Mouse (Mus musculus) intestine, embryonic 14.5 days (tissue): ENCODE measurements around the gene Stx7. TPM values are rescaled to one million over a fixed set of nuclear protein-coding genes. Genes with fewer than 3 reads are reported as not detected.

Experiments
- ATAC-seq: fragments of 200-750 bp; cut with Nextera tagmentation; replicated peaks from 2 replicates; pipeline ENCODE4 v1.8.0; 2017; ENCODE audit warnings: low read depth, moderate number of reproducible peaks, moderate TSS enrichment, moderate library complexity; ENCODE audit not compliant: low FRiP score, low TSS enrichment
- DNase-seq: peaks from one replicate; pipeline ENCODE4 v3.0.0-alpha.2; 2018; ENCODE audit warnings: low spot score
- H3K27ac ChIP-seq: fragments of 300-500 bp; sonication (generic); 2 replicates; pipeline ENCODE4 v1.5.1; 2014; ENCODE audit warnings: low read depth, mild to moderate bottlenecking, control low read depth
- H3K27me3 ChIP-seq: fragments of 300-500 bp; sonication (generic); replicated peaks from 2 replicates; pipeline ENCODE4 v1.6.1; 2014; ENCODE audit warnings: low read length, control low read depth; ENCODE audit not compliant: control insufficient read depth, insufficient read depth
- H3K36me3 ChIP-seq: fragments of 300-500 bp; sonication (generic); 2 replicates; pipeline ENCODE4 v1.6.1; 2014; ENCODE audit warnings: low read length, control low read depth; ENCODE audit not compliant: control insufficient read depth, insufficient read depth
- H3K4me1 ChIP-seq: fragments of 300-500 bp; sonication (generic); replicated peaks from 2 replicates; pipeline ENCODE4 v1.6.1; 2014; ENCODE audit warnings: low read length, control low read depth, mixed read lengths; ENCODE audit not compliant: control insufficient read depth, insufficient read depth
- H3K4me2 ChIP-seq: fragments of 300-500 bp; sonication (generic); 2 replicates; pipeline ENCODE4 v1.6.1; 2014; ENCODE audit warnings: low read length
- H3K4me3 ChIP-seq: fragments of 300-500 bp; sonication (generic); 2 replicates; pipeline ENCODE4 v1.5.1; 2014; ENCODE audit warnings: low read depth, low read length, control low read depth, mixed read lengths
- H3K9ac ChIP-seq: fragments of 300-500 bp; sonication (generic); 2 replicates; pipeline ENCODE4 v1.6.1; 2014; ENCODE audit warnings: mild to moderate bottlenecking, low read length
- H3K9me3 ChIP-seq: fragments of 300-500 bp; sonication (generic); 2 replicates; pipeline ENCODE4 v1.6.1; 2016; ENCODE audit warnings: low read length, control low read depth; ENCODE audit not compliant: control insufficient read depth
- WGBS: fragments of 180-500 bp; shearing (Covaris S2); extraction: QIAGEN DNeasy Blood & Tissue Kit; methylation state at CpG from one replicate; pipeline ENCODE4 v1.1.7; 2014; 5-methylcytosine and 5-hydroxymethylcytosine counted together
- polyA plus RNA-seq: library from polyadenylated mRNA; unstranded; fragments of >200 nt; fragmentation: Nextera tagmentation; extraction: Ambion mirVana; gene quantifications from 2 replicates; pipeline ENCODE4 v1.2.1, GENCODE M21; 2014

The Stx7 gene
- polyA plus RNA-seq, 1 experiment from 2014 or later = 91.8 TPM

DNA sequence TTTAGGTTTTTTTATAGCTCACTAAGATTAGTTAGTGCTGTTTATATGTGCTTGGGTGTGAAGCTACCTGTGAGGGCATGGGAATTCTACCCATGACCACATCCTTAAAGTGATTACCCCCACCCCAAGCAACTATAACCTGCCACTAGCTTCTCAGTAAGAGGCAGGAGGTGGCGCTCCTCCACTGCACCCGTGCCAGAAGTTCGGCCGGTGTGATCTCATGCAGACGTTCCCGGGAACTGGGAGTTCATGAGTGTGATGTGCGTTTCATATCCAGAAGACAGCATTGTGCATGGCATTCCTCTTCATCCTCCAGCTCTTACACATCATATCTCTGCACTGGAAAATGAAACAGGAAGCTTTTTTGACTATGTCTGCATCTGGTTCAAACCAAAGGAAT lies 41.3 kb downstream of the Stx7 start:
- no peaks in the 10 kb centered on the region for H3K4me1 ChIP-seq
- ATAC-seq (no peak), DNase-seq (no peak)
- no peak overlapping the region for H3K4me3 ChIP-seq
- peaks cover 24% of the 10 kb centered on the region for H3K36me3 ChIP-seq
- H3K9me3 ChIP-seq = no peaks in the 10 kb centered on the region
- no peaks in the 10 kb centered on the region for H3K27me3 ChIP-seq
- no peak overlapping the region for H3K9ac ChIP-seq
- no peak overlapping the region for H3K27ac ChIP-seq
- no peak overlapping the region for H3K4me2 ChIP-seq
- 46% methylated on average over 7 of the region's 7 CpGs for WGBS

DNA sequence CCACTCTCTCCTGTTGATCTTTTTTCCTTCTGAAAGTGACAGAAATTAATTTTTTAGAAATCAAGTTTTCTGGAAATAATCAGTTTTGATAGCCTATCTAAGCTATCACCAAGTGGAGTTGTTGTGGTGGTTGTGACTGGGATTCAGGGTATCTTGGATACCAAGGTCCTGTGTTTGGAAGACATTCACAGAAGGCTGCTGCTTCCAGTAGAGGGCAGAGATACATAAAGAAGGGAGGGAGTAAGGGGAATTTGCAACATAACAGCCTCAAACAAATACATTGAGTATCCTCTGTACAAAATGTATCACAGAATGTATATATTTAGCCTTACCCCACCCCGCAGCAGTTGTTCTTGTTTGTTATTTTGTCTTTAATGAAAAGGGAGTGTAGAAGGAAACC lies 42.9 kb downstream of the Stx7 start:
- DNase-seq = no peak
- no peak overlapping the region for H3K4me2 ChIP-seq
- no peak for ATAC-seq
- H3K4me1 ChIP-seq = no peaks in the 10 kb centered on the region
- no peak overlapping the region for H3K4me3 ChIP-seq
- no peaks in the 10 kb centered on the region; the same call in 1 of the 2 replicates for H3K9me3 ChIP-seq
- no peaks in the 10 kb centered on the region for H3K27me3 ChIP-seq
- H3K36me3 ChIP-seq = peaks cover 15% of the 10 kb centered on the region
- H3K9ac ChIP-seq = no peak overlapping the region
- WGBS = 44% methylated on average over 1 of the region's 1 CpGs
- no peak overlapping the region for H3K27ac ChIP-seq

DNA sequence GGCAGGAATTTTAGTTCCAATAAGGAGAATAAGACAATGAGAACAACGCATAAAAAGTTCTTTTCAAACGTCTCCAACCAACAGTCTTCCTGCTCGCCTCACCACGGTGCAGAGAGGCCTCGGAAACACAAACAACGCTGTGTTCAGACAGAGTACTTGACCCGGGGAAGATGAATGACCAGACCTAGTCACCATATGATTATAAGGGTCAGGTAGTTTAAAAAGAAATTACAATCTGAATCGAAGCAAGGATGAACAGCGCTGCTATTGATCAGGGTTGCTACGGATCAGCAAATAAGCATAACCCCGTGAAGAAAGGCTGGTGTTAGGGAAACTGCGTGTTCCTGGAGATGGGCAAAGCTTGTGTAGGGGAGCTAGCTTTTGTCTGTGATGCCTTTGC lies 50.2 kb downstream of the Stx7 start:
- no peaks in the 10 kb centered on the region for H3K4me1 ChIP-seq
- H3K9me3 ChIP-seq = no peaks in the 10 kb centered on the region; the same call in 1 of the 2 replicates
- H3K4me3 ChIP-seq = no peak overlapping the region
- ATAC-seq (no peak), DNase-seq (no peak)
- H3K36me3 ChIP-seq = no peaks in the 10 kb centered on the region
- H3K4me2 ChIP-seq = no peak overlapping the region
- no peak overlapping the region for H3K27ac ChIP-seq
- no peak overlapping the region for H3K9ac ChIP-seq
- WGBS = 52% methylated on average over 12 of the region's 12 CpGs
- H3K27me3 ChIP-seq = no peaks in the 10 kb centered on the region

DNA sequence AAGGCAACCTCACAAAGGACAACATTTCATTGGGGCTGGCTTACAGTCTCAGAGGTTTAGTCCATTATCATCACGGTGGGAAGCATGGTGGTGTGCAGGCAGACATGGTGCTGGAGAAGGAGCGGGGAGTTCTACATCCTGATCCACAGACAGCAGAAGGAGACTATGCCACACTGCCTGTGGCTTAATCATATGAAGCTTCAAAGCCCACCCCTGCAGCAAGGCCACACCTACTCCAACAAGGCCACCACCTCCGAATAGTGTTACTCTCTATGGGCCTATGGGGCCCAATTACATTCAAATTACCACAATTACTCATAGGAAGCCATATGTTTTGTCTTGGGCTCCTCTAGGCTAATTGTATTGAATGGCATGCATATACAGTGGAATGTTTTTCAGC lies 51.0 kb downstream of the Stx7 start:
- Histone ChIP-seq H3K9me3 (no peaks in the 10 kb centered on the region; the same call in 1 of the 2 replicates), H3K4me3 (no peak overlapping the region), H3K9ac (no peak overlapping the region), H3K27me3 (no peaks in the 10 kb centered on the region), H3K4me1 (no peaks in the 10 kb centered on the region), H3K36me3 (no peaks in the 10 kb centered on the region), H3K4me2 (no peak overlapping the region), H3K27ac (no peak overlapping the region)
- no peak for DNase-seq
- 85% methylated on average over 3 of the region's 3 CpGs for whole genome bisulfite sequencing
- no peak for ATAC-seq

DNA sequence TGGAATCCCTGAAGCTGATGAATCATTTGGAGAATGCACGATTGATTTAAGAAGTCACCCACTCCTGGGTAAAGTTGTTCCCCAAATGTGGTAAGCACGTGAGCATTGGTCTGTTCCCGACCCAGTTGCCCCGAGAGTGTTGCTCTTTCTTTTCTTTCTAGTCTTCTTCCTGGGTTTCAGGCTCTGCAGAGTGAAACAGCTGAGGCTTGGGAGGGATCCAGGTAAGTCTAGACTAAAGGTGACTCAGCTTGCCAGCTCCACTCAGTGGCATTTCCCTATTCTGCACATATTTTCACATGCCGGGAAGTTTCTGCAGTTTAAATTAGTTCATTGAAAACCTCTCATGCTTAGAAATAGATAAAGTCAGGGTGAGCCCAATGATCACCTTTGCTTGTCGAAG lies 61.0 kb downstream of the Stx7 start:
- H3K4me1 ChIP-seq = no peaks in the 10 kb centered on the region
- DNase-seq = no peak
- no peaks in the 10 kb centered on the region for H3K36me3 ChIP-seq
- no peaks in the 10 kb centered on the region for H3K27me3 ChIP-seq
- 79% methylated on average over 6 of the region's 6 CpGs for WGBS
- H3K4me3 ChIP-seq = no peak overlapping the region
- H3K9me3 ChIP-seq = no peaks in the 10 kb centered on the region
- no peak overlapping the region for H3K9ac ChIP-seq
- no peak overlapping the region for H3K4me2 ChIP-seq
- ATAC-seq = no peak
- no peak overlapping the region for H3K27ac ChIP-seq

DNA sequence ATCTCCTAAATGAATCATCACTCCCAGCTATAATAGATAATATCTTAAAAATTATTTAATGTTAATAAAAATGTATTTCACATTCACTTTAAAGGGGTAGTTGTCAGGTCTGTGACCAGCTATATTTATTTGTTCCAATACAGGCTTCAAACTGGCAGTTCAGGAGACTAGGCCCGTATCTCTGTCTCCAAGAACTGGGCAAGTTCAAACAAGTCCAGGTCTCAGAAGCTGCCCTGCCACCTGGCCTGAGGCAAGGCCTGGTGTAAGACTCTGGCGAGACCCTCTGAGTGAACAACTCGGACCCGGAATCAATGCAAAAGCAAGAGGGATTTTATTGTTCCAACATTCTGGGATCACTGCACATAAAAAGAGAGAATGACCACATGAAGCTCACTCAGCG lies 64.2 kb downstream of the Stx7 start:
- ATAC-seq (no peak), DNase-seq (no peak)
- Histone ChIP-seq H3K27ac (no peak overlapping the region), H3K9me3 (no peaks in the 10 kb centered on the region), H3K9ac (no peak overlapping the region), H3K4me2 (no peak overlapping the region), H3K27me3 (no peaks in the 10 kb centered on the region), H3K36me3 (no peaks in the 10 kb centered on the region), H3K4me3 (no peak overlapping the region), H3K4me1 (no peaks in the 10 kb centered on the region; the same call in 1 of the 2 replicates)
- 90% methylated on average over 5 of the region's 5 CpGs for WGBS

DNA sequence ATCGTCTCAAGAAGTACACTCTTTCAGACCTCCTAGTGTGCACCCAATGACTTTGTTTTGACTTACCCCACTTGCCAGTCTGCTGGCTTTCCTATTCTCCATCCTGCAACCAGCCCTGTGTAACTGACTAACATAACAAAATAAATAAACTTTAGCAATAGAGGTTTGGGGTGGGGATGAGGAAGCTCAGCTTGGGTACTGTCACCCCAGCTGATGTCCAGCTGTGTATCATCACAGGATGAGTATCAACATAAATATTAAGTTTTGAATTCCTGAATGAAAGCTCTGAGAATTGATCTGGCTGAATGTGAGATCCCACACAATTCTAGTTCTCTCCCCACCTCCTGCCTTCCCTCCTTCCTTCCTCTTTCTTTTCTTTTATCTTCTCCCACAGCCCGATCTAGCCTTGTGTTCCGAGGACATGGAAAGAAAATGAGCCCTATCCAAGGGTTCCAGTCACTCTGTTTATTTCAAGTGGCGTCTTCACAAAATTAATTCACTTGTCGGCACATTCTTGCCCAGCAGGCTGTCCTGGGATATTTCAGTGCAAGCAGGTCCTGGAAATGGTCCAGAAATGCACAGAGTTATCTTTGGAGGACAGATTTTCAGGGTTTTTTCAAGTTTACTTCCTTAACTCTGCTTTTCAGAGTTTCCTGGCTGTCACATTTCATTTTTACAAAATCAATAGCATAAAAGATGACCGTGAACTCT lies 68.6 kb downstream of the Stx7 start:
- Histone ChIP-seq H3K27me3 (0 out of 2 replicates have a peak, but pooled peaks cover 3% of the 10 kb centered on the region), H3K36me3 (no peaks in the 10 kb centered on the region), H3K4me2 (0 out of 2 replicates have a peak overlapping the region, but pooled peaks have one; percentile 2), H3K4me1 (no peaks in the 10 kb centered on the region; the same call in 1 of the 2 replicates), H3K27ac (peak overlapping the region; percentile 10; the same call in 1 of the 2 replicates), H3K9me3 (no peaks in the 10 kb centered on the region), H3K4me3 (no peak overlapping the region), H3K9ac (no peak overlapping the region)
- DNase-seq (no peak), ATAC-seq (no peak)
- 24% methylated on average over 6 of the region's 6 CpGs for WGBS

DNA sequence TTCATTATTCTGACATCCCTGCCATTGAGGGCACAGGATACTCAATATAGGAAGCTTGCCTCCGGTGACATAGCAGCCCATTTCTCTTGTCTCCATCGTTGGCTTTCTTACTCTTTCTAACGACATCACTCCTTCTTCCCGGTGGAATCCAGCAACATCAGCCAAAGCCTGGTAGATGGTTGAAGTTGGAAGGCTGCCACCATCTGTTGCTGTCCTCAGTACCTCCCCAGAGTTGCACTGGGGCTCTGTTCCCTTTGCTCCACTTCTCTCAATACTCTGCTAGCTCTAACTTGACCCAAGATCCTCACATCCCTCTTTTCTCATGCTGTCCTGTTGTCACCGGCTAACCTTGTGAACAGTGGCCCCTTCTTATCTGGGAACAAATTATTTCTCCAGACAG lies 71.8 kb downstream of the Stx7 start:
- 71% methylated on average over 5 of the region's 5 CpGs for WGBS

DNA sequence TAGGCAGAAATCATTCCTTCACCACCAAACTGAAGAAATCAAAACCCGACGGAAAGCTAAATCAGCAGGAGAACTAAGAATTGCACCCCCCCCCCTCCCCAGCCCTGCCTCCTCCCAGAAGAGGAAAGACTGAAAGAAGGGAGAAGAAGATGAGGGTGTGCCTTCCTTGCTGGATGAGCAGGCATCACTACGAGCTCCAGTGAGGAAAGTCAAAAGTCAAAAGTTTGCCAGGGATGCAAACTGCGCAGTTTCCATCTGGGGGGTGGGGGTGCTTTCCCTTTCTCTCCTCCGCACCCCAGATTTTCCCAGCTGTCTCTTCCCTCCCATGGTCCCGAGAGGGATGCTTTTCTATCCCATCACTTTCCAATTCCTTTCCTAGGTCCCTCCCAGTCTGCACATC lies 73.8 kb downstream of the Stx7 start:
- H3K9ac ChIP-seq = no peak overlapping the region
- H3K4me1 ChIP-seq = no peaks in the 10 kb centered on the region; the same call in 1 of the 2 replicates
- 17% methylated on average over 6 of the region's 6 CpGs for WGBS
- H3K4me3 ChIP-seq = peak overlapping the region; percentile 49
- H3K27ac ChIP-seq = no peak overlapping the region
- H3K36me3 ChIP-seq = no peaks in the 10 kb centered on the region
- no peaks in the 10 kb centered on the region for H3K9me3 ChIP-seq
- ATAC-seq = no peak
- DNase-seq = no peak
- H3K27me3 ChIP-seq = peaks cover 13% of the 10 kb centered on the region
- peak overlapping the region; percentile 83 for H3K4me2 ChIP-seq

More for the DNA sequence above, 71.8 kb downstream of the Stx7 start:
- H3K9ac ChIP-seq = no peak overlapping the region
- ATAC-seq (no peak), DNase-seq (no peak)
- H3K4me2 ChIP-seq = no peak overlapping the region
- H3K4me1 ChIP-seq = no peaks in the 10 kb centered on the region; the same call in 1 of the 2 replicates
- no peaks in the 10 kb centered on the region for H3K9me3 ChIP-seq
- peaks cover 13% of the 10 kb centered on the region for H3K27me3 ChIP-seq
- no peak overlapping the region for H3K27ac ChIP-seq
- no peaks in the 10 kb centered on the region for H3K36me3 ChIP-seq
- no peak overlapping the region for H3K4me3 ChIP-seq
